Mouse (Mus musculus) left cerebral cortex, adult 9 months (tissue): ENCODE measurements around the gene Ndufb4.
"Not testable (repeated sequence)": the region's sequence is repeated elsewhere in the genome, so short reads cannot be mapped to it uniquely, and the experiment has no call there.

Experiments used
- DNase-seq, 2 experiments: peaks; one replicate each; pipeline ENCODE4 v3.0.0; 2022; ENCODE audit warnings: low spot score in 2 of 2

Ndufb4 gene

GRCm38 (mm10) chr16:37680216-37680615, 26.0 kb upstream of the Ndufb4 start:
- DNase-seq, result no peak

DNA sequence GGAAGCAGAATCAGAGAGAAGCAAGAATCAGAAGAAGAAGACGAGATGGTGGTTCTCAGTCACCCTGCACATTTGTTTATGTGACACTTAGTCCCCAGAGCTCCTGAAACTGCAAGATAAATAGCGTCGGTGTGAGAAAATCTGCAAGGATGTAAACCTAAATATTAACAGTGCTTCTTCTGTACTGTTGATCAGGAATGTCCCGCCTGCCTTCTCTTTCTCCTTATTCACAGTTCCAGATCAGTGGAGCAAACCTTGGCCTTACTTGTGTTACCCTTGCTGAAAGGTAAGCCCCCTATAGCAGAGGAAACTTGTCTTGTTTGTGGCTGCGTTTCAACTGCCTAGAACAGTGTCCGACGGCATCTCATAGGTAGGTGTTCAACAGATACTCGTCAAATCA, 23.3 kb upstream of the Ndufb4 start:
- no peak for DNase-seq

DNA sequence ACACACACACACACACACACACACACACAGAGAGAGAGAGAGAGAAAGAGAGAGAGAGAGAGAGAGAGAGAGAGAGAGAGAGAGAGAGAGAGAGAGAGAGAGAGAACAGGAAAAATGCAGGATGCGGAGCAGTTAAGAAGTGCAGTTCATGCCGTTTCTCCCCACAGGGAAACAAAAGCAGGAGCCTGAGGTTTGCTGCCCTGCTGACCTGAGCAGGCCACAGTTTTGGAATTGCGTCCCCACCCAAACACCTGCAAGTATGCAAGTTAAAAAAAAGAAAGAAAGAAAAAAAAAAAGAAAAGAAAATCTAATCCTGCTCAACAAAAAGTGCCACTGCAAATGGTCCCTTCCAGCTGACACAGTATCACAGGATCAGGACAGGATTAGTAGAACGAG, 22.4 kb upstream of the Ndufb4 start:
- no peak for DNase-seq

DNA sequence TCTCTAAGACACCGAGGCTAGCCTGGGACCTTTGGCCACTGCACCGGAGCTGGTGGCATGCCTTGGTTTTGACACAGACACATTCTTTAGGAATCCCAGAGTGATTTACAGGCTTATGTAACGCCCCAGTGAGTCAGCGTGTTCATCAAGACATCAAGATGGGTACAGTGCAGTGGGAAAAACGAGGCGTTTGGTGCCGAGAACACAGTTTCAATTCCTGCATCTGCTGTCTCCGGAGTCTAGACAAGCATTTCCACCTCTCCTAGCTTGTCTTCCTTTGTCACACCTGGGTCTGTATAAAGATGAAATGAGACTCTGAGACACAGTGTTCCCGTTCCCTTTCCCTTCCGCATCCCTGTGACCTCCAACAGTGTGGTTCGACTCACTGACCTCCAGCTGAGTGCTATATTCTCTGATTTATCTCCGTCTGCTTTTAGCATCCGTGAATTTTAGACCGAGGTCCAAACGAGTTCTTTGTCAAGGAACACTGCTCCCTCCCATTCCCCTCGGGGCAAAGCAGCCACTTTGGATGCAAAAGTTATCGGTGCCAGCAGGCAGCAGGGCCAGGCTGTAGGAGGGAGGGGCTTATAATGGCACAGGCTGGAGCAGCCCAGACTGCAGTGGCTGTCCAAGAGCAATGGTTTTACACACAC, 21.9 kb upstream of the Ndufb4 start:
- DNase-seq, result peak in 1 of 2 experiments; percentile 73

- DNase-seq, result no peak
Measured at GRCm38 (mm10) chr16:37675326-37675725, 21.1 kb upstream of the Ndufb4 start.

DNA sequence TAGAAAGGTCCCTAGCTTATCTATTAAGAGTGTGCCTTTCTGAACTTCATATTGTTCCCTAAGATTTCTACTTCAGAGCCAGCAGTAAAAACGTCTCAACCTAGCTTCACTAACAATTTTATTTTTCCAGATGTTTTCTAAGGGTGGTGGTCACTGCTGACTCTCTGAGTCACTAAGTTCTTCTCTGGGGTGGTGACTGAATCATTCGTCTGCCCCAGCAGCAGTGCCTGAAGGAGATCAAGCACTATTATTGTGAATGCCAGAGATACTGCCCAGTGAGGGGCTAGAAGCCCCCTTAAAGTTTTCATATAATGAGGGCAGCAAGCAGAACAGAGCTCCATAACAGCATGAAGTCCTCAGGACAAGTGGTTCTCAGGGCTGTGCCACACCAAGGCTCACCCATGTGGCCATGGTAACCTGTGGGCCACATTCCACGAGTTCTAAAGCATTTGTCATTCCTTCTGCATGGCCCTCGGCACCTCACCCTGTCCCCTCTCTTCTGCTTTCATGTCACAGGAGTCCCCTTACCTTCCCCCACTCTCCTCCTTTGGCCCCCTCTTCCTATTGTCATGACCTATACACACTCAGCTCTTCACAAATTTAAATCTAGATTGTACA, 16.5 kb upstream of the Ndufb4 start:
- DNase-seq, result no peak

DNA sequence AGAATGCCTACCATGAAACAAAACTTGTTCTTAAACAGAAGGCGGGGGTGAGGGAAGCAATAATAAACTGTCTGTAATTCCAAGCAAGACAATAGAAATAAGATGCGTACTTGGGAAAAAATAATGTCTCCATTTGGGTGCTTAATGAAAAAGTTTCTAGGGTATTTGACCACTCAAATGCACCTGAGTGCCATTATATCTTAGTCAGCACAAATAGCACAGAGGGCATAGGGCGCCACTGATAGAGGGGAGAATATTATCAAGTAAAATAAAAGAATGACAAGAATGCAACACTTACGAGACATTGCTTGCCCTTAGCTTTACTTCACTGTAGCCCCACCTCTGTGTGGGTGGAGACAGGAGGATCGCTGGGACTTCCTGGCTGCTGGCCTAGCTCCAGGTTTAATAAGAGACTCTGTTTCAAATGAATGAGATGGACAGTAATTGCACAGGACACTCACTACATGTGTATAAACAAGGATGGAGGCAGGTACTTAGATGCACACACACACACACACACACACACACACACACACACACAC, 11.2 kb upstream of the Ndufb4 start:
- no peak for DNase-seq

GRCm38 (mm10) chr16:37663643-37664459, 9.6 kb upstream of the Ndufb4 start:
- DNase-seq, result no peak

GRCm38 (mm10) chr16:37656796-37657195, 2.5 kb upstream of the Ndufb4 start:
- no peak for DNase-seq

DNA sequence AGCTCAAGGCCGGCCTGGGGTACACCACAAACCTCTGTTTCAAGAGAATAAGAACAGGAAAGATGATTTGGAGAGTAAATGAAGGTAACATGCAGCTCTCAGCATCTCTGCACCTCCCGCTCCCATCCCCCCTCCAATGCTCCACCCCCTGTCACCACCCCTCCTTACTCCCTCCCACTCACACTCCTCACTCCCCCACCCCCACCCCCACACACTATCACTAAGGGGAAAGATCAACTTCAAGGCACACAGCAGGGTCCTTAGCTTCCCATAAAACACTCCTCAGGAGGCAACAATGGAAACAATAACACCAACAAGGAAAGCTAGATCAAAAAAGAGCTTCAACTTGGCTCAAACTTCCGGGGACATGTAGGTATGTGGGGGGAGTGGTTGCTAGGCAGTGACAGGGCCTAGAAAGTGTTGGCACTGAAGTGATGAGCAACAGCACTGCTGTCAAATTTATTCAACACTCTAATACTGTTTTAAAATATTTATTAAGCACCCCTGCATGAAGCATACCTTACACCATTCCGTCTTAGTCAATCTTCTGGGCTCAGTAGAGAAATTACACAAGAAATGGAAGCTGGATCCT, 1.6 kb upstream of the Ndufb4 start:
- DNase-seq, result no peak

DNA sequence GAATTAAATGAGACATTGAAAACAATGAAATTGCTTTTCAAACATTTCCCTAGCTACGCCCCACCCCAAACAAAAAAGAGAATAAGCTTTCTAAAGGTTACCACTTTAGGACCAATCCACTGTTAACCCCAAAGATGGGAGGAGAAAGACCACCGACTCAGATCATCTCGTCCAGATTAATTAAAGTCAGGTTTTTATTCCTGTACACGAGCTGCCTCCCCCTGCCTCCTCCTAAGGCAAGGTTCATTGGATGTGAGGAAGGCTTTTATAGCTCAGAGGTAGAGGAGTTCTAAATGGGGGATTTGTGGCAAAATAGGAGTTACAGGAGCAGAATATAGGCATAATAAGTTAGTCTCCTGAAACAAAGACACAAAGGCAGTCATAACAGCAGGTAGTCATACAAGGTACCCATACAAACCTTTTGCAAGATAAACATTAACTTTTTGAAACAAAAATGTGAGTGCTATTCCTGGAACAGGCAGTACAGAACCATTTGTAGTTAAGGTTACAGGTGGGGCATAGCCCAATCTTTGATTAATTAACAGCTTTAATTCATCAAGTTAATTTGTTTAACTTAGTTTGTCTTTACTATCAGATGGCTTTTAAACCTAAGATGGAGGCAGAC, 690 bp upstream of the Ndufb4 start:
- DNase-seq, result no peak

GRCm38 (mm10) chr16:37653058-37653457, 1.2 kb downstream of the Ndufb4 start:
- no peak for DNase-seq

DNA sequence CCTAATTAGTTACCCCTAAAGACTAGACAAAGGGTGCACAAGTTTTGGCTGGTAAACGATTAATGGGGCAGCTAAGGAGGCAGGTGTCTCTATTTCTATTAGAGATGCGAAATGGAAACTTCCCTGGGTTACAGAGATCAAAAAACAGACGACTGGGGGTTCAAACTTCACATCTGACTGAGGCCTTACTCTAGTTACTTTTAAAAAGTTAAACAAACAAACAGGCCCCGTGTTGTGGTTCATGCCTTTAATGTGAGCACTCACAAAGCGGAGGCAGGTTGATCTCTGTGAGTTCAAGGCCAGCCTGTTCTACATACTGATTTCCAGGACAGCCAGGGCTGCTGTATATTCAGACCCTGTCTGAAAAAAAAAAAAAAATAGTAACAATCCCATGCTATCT, 1.6 kb downstream of the Ndufb4 start:
- no peak for DNase-seq

GRCm38 (mm10) chr16:37651467-37651866, 2.8 kb downstream of the Ndufb4 start:
- no peak for DNase-seq

DNA sequence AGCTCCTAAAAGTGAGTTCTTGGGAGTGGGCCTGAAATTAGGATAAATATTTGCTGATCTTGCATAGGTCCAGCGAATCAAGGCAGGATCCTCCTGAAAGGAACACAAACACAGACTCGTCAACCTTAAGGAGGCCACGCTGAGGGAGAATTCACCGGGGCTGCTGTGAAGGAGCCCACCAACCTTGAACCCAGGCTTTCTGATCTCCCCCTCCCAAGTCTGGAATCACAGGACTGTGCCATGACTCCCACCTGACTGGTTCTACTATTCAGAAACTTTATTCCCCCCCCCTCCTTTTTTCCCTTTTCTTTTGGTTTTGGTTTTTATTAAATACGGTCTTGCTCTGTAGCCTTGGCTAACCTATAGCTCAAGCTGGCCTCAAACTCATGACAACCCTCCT, 5.2 kb downstream of the Ndufb4 start:
- DNase-seq, result no peak

GRCm38 (mm10) chr16:37647936-37648335, 6.3 kb downstream of the Ndufb4 start:
- no peak for DNase-seq

DNA sequence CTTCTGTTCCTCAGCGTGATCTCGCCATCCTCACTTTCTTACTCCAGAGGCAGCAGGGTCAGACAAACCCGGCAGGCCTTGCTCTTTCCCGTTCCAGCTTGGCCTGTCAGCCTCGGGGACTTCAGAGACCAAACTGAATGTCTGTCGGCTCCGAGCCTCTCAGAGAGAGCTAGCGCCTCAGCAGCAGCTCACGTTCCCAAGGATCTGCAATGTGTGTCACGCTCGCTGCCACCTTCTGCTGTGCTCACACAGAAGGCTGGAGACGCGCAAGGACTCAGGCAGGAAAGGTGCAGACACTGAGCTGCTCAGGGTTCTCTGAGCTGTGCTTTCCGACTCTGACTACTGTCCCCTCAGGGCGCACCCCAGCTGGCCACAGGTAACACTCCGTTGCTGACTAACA, 7.2 kb downstream of the Ndufb4 start:
- peak in 1 of 2 experiments; percentile 47 for DNase-seq

GRCm38 (mm10) chr16:37645799-37646198, 8.5 kb downstream of the Ndufb4 start:
- no peak for DNase-seq

- no peak for DNase-seq
Measured at GRCm38 (mm10) chr16:37645211-37645610, 9.0 kb downstream of the Ndufb4 start.

DNA sequence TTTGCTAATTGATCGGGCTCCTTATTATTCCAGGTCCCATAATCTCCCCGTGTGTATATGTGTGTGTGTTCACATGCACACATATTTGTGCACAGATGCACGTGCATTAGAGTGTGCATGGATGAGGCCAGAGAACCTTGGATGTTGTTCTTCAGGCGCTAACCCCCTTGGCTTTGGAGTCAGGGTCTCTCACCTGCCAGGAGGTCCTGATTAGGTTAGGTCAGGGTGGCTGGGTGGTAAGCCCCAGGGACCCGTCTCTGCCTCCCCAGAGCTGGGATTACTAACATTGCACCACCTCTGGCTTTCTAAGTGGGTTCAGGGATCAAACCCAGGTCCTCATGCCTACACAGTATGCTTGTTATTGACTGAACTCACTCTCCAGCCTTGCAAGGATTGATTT, 9.8 kb downstream of the Ndufb4 start:
- no peak for DNase-seq

GRCm38 (mm10) chr16:37640522-37640921, 13.7 kb downstream of the Ndufb4 start:
- DNase-seq, result not testable (repeated sequence)

DNA sequence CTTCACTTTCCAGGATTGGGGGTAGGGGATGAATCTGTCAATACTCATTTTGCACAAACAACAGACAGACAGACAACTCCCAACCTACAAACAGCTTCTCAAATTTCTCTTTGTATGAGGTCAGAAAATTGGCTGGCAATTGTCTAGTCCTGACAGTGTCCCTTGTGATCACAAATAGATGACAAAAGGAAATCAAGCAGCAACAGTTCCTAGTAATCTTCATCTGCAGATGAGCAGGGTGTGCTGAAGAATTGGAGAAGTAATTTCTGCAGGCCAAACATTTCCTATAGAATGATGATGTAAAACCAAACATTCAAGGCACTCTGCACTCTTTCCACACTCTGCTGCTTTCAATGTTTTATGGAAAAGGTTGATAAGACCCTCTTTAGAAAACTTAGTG, 16.5 kb downstream of the Ndufb4 start:
- DNase-seq, result no peak
